Mouse (Mus musculus) spleen, postnatal 4 days (tissue): ENCODE data around the gene Plppr3.

ENCODE experiments used
- DNase-seq, 2 experiments: peaks; one replicate each; pipeline ENCODE4 v3.0.0; 2022; ENCODE audit warnings: low spot score in 2 of 2

The Plppr3 gene

DNA sequence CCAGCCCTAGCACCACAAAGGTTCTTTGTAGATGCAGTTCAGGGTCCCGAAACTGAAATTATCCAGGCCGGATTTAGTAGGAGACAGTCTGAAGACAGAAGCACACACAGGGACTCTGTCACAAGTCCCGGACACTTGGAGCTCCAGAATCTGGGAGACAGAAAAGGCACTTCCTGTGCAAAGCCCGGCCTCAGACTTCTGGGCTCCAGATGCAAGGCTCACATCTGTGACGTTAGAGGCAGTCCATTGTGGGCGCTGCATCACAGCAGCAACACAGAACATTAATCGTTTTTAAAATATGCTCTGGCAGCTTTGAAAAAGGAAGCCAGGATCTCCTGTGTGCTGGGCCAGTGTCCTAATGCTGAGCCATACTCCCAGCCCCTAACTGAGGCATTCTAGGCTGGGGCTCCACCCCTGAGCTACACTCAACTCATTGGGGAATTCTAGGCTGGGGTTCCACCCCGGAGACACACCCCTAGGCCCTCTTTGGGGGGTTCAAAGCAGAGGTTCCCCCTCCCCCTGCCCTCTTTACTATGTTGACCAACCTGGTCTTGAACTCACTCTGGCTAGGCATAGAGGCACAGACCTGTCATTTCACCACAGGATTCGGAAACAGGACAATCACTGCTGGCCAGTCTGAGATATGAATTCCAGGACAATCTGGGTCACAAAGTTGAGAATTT, 22.2 kb downstream of the Plppr3 start:
- DNase-seq = no peak

DNA sequence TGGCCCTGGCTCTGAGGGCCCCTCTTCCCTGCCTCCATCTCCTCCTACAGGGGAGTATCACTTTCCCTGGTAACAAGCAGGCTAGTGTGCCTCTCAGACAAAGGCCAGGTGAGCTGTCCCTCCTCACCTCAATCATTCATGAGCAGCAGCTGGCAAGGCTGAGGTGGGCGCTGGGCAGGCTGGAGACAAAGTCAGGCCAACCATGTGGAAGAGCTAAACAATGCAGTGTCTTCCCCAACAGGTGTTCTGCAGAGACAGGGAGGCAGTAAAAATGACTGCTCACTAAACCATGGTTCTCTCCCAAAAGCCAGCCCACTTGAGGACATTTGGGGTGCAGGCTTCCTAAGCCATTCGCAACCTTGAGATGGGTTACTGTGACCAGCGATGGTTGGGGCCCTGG, 22.8 kb downstream of the Plppr3 start:
- DNase-seq = no peak

DNA sequence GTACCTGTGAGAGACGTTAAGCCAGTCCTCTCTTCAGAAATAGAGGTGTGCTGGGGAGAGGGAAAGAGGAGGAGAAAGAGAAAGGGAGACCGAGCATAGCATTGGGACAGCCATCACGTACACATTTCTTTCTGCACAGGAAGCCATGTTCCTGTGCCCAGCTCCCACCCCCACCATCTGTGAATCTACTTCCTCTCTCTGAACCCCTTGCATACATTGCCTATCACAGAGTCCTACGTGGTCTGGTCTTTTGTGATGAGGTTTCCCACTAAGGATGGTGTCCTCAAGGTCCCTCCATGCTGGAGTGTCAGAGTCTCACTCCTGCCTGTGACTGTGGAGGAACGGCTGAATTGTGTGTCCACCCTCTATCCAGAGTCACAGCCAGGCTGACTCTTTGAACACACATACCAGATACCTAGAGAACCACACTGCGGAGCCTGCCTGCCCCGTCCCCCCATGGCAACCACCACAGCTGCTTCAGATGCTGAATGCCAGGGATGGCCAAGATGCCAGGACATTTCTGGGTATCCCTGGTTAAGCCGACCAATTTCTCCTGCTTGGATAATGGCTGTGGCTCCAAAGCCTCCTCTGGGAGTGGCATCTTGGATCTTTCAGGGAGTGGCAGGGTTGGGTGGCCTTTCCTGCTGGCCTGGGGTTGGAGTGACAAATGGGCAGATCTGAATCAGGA, 24.3 kb downstream of the Plppr3 start:
- DNase-seq = no peak

DNA sequence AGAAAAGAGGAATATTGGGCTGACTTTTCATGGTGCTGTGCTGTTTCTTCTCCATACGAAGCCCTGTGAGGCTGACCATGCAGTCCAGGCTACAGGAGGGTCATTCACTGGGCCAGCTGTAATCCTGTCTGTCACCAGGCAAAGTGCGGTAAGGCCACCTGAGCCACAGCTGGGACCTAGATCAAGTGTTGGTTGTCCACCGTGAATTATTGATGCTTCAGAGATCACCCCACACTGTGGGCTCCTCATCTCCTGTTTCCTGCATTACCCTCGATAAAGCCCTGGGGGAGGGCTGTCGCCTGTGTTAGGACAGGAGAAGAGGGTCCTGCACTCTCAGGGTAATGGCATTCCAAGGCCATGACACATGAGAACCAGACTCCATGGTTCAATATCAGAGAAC, 27.9 kb downstream of the Plppr3 start:
- no peak for DNase-seq

DNA sequence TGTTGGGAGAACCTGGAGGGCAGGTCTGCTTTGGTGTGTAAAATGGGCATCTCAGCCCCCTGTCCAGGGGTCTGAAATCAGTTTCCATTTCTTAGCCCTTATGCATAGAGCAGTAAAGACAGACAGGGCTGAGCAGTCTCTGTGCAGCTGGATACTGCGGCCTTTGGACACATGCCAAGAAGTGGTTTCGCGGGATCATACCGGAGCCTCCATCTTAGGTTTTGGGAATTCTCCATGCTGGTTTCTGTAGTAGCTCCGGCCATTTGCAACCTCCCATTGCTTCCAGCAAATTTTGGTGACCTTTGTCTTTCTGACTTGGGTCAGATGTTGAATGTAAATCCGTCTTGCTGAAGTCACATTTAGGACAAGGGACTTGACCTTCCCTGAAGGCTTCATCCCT, 31.0 kb downstream of the Plppr3 start:
- no peak for DNase-seq

DNA sequence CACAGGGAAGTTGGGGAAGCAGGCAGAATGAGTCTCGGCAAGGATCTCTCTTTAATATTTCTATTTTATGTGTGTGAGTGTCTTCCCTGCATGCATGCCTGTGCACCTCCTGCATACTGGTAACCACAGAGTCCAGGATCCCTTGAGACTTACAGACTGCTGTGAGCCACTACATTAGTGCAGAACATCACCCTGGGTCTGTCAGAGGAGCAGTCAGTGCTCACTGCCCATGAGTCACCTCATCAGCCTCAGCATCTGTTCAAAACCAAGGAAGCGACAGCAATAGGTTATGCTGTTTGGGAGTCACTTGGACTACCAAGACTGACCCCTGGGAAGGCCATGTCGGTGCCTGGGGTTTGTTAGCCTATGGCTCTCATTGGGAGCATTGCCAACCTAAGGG, 32.1 kb downstream of the Plppr3 start:
- no peak for DNase-seq

DNA sequence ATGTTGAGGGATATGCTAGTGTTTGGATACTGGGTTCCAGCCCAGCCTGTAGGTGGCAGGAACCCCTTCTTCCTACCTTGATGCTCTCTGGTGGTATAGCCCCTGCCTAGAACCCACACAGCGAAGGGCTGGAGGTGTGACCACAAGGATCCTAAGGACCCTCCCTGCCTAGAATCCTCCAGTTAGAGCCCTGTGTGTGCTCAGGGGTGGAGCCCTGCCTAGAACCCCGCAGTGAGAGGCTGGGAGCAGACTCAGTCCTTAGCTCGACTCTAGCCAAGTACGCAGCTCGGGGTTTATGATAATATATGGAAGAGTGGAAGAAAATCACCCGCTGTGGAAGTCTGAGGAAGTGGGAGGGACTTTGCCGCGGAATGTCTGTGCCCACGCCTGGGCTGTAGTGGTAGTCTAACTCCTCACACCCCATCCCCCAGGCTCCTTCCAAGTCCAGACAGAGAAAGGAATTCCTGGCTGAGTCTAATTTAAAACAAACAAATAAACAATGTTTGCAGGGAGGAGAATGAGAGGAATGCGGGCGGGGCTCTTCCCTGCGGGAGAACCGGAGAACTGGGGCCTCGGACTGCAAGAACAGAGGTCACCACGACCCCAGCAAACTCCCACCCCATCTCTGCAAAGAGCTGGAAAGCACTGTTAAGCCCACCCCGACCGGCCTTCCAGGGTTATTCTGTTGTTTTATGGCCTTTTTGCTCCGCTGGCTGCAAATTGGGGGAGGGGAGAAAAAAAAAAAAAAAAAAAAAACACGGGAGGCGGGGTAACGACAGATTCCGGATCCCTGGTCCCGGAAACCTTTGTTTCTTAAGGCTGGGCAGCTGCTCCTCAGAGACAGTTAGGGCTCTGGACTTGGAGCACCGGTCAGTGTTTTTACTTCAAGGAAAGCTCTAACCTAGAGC, 33.5 kb downstream of the Plppr3 start:
- DNase-seq = no peak

DNA sequence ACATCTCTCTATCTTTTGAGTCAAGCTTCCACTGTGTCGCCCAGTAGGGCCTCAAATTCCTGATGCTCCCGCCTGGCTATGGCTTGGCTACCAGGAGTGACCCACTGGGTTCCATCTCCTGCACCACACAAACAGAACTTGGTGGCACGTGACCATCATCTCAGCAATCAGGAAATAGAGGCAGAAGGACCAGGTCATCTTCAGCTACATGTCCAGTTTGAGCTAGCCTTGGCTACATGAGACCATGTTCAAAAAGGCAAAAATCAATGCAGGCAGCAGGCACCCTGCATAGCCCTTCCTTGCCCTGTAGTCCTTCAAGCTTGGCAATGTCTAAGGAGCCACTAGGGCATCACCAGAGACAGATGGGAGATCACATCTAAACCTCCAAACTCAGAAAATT, 34.3 kb downstream of the Plppr3 start:
- no peak for DNase-seq

DNA sequence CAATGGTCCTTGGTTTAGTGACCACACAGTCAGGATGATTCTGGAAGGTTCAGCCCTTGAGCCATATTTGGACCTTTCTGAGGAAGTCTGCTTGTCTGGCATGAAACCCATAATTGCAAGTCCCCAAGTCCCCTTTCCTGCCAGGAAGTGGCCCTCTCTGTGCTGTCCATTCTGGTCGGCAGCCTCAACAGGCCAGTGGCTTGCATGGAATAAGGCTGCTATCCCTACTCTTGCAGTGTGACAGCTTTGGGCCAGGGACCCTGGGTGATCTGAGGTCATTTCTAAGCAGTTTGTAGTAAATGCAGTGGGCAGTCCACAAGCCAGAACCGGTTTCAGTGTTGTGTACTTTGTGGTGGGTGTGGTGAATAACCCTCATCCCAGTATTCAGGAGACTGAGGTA, 36.3 kb downstream of the Plppr3 start:
- DNase-seq = no peak

DNA sequence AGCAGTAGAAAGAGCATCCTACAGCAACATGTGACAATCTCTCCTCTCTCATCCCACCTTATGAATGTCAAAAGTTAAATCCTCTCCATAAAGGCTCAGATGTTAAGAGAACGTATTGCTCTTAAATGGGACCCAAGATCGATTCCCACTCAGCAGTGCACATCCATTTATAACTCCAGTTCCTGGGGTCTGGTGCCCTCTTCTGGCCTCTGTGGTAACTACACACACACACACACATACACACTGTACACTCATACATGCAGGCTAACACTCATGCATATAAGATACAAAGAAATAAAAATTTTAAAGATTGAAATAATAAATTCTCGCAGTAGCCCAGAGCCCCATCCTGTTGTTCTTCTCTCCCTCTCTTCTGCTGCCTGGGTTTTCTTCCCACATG, 37.5 kb downstream of the Plppr3 start:
- no peak for DNase-seq

DNA sequence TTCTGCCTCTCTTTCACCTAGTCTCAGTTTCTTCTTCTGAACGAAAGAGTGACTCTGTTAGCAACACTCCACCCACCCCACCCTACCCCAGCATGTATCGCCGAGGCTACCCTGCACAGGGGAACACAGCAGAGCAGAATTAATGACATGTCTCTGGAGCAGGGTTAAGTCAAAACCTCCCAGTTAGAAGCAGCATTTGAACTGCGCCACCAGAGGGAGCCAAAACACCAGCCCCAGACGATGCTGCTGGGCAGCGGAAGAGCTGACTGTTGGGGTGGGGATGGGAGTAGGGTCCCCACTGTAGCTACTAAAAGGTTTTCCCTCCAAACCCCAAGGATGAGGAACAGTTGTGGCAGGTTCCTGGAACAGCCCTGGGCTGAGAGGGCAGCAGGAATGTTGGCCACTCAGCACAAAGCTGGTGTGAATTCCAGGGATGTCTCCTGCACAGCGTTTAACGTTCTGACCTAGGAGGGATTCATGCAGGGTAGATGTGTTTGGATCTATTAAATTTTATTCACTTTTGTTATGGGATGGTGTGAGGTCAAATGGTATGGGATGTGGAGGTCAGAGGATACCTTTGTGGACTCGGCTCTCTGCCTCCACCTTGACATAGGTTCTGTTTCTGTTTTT, 39.5 kb downstream of the Plppr3 start:
- peak; percentile 72 to 89 for DNase-seq

DNA sequence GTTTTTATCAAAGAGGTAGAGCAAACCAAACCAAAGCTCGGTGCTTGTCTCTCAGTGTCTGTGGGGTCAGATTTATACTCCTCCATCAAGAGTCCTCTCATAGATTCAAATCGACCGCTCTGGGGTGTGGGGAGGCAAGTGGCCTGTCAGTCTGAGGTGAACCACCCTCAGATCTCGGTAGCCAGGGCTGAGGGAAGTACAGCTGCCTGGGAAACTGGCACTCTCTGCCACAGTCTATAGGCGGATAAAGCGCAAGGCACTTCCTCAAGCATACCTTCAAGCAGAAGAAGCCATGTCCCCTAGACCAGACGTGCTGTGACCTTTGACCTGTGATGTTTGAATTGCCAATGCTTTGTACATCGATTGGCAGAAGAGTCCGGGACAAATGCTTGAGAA, 41.6 kb downstream of the Plppr3 start:
- DNase-seq = no peak

DNA sequence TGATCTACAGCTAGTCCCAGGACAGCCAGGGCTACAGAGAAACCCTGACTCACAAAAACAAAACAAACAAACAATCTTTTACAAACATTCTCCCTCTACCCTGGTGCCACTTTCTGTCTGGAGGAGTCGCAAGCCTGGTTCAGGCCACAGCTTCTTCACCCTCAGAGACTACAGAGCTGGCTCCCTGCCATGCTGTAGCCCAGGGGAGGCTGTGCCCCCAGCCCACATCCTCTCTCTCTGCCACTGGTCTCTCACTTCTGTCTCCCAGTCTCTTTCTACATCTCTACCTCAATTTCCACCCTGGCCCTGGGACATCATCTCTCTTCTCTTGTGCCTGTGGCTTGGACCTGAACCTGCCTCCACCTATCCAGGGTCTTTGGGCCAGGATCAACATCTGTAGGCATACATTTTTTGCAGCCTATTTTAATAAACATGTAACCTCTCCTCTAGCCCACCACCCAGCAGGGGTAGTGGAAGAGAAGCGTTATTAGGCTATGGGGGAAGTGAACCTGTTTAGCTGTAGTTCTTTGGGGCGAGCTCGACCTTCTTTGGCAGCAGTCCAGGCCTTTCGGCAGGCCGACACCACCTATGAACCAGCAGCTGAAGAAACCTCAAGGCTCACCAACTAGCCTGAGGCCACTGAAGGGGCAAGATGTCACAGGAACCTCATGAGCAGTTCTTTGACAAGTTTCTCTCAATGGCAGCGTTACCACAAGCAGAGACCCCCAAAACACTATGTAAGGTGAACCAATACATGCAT, 42.2 kb downstream of the Plppr3 start:
- DNase-seq = no peak

DNA sequence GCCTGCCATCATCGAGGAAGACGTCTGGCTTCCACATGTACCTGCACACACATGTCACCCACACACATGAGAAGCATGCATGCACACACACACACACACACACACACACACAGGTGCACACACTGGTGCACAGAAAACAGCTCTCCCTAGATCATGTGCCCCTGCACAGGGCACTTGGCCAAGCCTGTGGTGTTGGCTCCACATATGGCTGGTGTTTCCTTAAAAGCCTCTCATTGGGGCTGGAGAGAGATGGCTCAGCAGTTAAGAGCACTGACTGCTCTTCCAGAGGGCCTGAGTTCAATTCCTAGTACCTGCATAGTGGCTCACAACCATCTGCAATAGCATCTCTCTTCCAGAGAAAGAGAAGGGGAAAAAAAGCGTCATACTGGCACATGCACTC, 42.9 kb downstream of the Plppr3 start:
- DNase-seq = no peak

DNA sequence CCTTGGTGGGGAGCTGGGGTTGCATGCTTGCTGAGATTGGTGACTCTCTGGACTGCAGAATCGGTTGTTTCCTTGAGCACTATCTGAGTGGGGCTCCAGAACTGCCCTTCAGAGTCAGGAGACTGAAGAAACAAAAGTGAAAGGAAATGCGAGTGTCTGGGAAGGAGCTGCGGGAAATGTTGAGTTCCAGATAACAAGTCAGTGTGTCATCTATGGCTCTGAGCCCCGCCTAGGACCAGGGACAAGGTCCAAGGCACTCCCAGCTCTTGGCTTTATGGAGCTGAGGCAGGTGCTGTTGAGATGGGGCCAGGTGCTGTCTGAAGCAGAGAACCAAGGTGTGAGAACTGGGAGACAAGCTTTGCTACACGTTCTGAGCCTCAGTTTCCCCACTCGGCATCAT, 50.0 kb downstream of the Plppr3 start:
- DNase-seq = no peak

DNA sequence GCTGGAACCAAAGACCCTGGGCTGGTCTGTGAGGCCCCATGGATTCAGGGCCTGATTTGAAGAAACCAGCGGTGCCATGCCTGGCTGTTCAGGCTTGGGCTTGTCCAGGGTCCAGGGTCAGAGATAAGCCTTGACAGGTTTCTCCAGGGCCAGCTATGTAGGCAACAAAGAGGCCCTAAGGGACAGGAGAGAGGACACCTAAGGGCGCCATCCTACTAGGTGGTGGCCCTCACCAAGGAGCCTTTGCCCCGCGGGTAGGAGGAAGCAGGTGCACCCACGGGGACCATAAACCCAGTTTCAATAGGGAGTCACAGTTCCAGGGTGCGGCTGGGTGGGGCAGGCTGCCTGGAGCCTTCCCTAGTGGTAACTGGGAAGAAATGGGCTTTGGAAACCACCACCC, 51.4 kb downstream of the Plppr3 start:
- DNase-seq = no peak

DNA sequence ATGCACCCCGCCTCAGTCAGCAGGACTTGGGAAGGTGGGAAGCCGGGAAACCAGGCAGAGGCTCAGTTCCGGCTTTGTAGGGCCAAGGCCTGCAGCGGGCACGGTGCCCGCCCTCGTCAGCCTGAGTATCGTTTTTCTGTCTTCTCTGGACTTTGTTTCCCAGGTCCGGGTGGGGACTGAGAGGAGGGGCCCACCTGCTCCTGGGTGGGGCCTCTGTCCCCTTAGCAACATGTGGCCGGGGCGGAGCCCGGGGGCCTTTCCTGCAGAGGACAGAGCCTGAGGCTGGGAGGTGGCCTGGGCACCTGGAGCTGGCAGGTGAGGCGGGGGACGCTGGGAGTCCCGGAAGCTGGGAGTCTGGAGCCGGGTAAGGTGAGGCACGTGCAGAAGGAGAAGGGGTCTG, 52.1 kb downstream of the Plppr3 start:
- no peak for DNase-seq

DNA sequence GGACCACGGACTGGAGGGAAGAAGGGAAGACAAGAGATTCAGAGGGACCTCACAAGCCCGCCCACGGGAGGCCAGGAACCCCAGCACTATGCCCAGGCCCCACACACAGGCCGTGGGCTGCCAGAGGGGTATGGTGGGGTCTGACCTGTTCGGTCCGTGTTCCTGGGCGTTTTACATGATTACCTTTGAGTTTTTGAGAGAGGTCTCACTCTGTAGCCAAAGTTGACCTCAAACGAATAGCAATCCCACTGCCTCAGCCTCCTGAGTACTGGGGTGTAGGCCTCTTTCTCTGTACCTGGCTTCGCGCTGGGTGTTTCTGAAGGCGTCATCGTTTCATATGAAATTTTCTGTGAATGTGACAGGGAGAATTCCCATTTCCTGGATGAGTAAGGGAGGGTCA, 52.7 kb downstream of the Plppr3 start:
- DNase-seq = no peak

DNA sequence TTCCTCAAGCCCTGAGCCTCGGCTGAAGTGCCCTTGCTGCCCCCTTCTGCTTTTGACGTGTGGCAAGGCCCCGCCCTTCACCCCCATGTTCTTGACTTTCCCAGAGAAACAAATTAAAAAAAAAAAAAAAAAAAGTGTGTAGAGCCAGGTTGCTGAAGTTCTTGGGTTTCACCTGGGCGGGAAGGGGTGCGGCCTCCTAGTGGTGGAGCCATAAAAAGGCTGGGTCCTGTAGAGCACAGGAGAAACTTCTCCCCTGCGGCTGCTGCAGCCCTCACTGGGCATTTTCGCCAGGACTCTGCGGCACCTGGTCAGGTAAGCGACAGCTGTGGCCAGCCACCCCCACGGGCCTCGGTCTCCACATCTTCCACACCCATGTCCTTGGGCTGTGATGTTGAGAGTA, 53.7 kb downstream of the Plppr3 start, which contains the start of gene Misp:
Gene Misp (plus strand): TSS at position 208 of the 400 bp plus-strand sequence.
- peak in 1 of 2 experiments; percentile 60 for DNase-seq

DNA sequence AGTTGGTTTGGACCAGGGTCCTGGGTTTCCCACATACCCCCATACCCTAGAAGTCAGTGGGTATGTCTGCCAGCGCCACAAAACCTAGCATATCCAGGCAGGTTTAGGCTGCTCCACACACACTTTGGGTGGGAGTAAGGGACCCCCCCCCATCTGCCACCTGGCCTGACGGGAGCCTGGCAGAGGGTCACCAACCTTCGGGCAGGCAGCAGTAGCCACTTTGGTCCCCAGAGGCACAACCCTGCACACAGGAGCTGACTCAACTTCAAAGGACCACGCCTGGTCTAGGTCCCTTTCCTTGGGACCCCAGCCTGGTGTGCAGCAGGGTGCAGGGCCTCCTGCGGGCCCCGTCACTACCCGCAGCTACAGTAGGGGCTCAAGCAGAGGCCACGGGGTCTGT, 54.2 kb downstream of the Plppr3 start:
- DNase-seq = peak in 1 of 2 experiments; percentile 60

DNA sequence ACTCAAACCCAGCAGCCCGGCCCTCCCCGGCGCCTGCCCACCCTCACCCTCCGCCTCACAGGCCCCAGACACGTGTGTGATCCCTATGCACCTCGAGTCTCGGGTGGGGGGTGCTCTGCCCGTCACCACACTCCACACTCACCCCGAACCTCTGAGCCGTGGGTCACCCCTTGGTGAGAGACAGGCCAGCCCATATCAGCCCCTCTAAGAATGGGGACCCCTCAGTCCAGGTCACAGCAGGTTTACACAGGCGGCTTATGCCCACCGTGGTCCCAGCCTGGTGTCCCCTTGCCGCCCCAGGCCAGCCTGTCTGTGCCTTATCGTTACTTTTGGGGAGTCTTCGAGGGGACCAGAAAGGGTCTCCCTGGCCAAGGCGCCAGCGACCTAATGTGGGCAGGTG, 54.8 kb downstream of the Plppr3 start:
- DNase-seq = no peak
